21 mouse cellular contexts compared by ENCODE assay signal in genomic region chr7:101363914-101364313, GRCm38 (mm10). TPM values are rescaled to one million over a fixed set of nuclear protein-coding genes. Genes with fewer than 3 reads are reported as not detected.
"Had no signal": no experiment of that assay in that cellular context is flagged by ENCODE, and none has a peak within 500 bp of the region (broad histone marks: within the 10 kb centered on the region; RNA-seq: fewer than 3 reads in every experiment).

No protein-coding gene starts in this region.

- H3K4me1 ChIP-seq: midbrain, embryonic 13.5 days; neural tube, embryonic 13.5 days had no signal

- ATAC-seq: intestine, postnatal 0 days; lung, postnatal 0 days; midbrain, embryonic 13.5 days; midbrain, embryonic 16.5 days had no signal

- H3K27ac ChIP-seq: kidney, postnatal 0 days; limb, embryonic 12.5 days; limb, embryonic 15.5 days; liver, embryonic 14.5 days; midbrain, embryonic 13.5 days; neural tube, embryonic 13.5 days; stomach, postnatal 0 days had no signal

- H3K27me3 ChIP-seq: limb, embryonic 12.5 days; limb, embryonic 15.5 days; midbrain, embryonic 13.5 days; neural tube, embryonic 13.5 days had no signal

- DNase-seq: kidney, adult 2 months; kidney, postnatal 36 days; left cerebral cortex, postnatal 4 days; lung, embryonic 14.5 days; lung, postnatal 36 days; right cerebral cortex, postnatal 4 days; thymus, adult 2 months; thymus, postnatal 14 days; thymus, postnatal 4 days had no signal

- H3K4me3 ChIP-seq: limb, embryonic 12.5 days; limb, embryonic 15.5 days; midbrain, embryonic 10.5 days; midbrain, embryonic 13.5 days; myocyte; neural tube, embryonic 13.5 days had no signal

- H3K9me3 ChIP-seq: limb, embryonic 12.5 days; limb, embryonic 15.5 days; midbrain, embryonic 10.5 days; midbrain, embryonic 13.5 days; neural tube, embryonic 13.5 days had no signal

- H3K36me3 ChIP-seq: limb, embryonic 12.5 days; limb, embryonic 15.5 days; midbrain, embryonic 10.5 days; midbrain, embryonic 13.5 days; neural tube, embryonic 13.5 days had no signal

- H3K9ac ChIP-seq: limb, embryonic 12.5 days; limb, embryonic 15.5 days; liver, embryonic 14.5 days; lung, embryonic 14.5 days; midbrain, embryonic 13.5 days; neural tube, embryonic 13.5 days had no signal

- H3K4me2 ChIP-seq: limb, embryonic 12.5 days; limb, embryonic 15.5 days; lung, embryonic 14.5 days; midbrain, embryonic 13.5 days; neural tube, embryonic 13.5 days had no signal

RNA-seq across cellular contexts. Expression of gene Gm45837, which starts 46.8 kb away (rescaled TPM):
- polyA plus RNA-seq: intestine, postnatal 0 days; kidney, adult 2 months; limb, embryonic 12.5 days; liver, embryonic 14.5 days; lung, embryonic 14.5 days; midbrain, embryonic 13.5 days; neural tube, embryonic 13.5 days; thymus, adult 2 months had no signal
